In genomic region chr9:43784841-43785240, GRCm38 (mm10) we compare ENCODE assay signal across 19 mouse cellular contexts. TPM values are rescaled to one million over a fixed set of nuclear protein-coding genes. Genes with fewer than 3 reads are reported as not detected.
A peak's percentile ranks its signal among the peaks of the same experiment; 100 is the strongest.
DNase-seq lines count a peak whose midpoint lies in the region; ATAC-seq lines count a peak whose summit lies in the region.
"Had no signal": no experiment of that assay in that cellular context is flagged by ENCODE, and none has a peak within 500 bp of the region (broad histone marks: within the 10 kb centered on the region; RNA-seq: fewer than 3 reads in every experiment).

No protein-coding gene starts in this region.

- H3K4me3 ChIP-seq in midbrain, embryonic 10.5 days = no peak overlapping the region
- no peak overlapping the region for H3K4me3 ChIP-seq in midbrain, embryonic 14.5 days (replicated peaks; ENCODE audit: low read depth, low read length)
- no peak overlapping the region for H3K4me3 ChIP-seq in embryonic facial prominence, embryonic 12.5 days
- H3K4me3 ChIP-seq in limb, embryonic 10.5 days = no peak overlapping the region
- H3K4me3 ChIP-seq: heart, embryonic 12.5 days; limb, embryonic 13.5 days; midbrain, embryonic 12.5 days had no signal

- no peak overlapping the region for H3K4me2 ChIP-seq in midbrain, embryonic 14.5 days (ENCODE audit: low read length)
- H3K4me2 ChIP-seq in embryonic facial prominence, embryonic 12.5 days (replicated peaks) = no peak overlapping the region
- H3K4me2 ChIP-seq: heart, embryonic 12.5 days; limb, embryonic 13.5 days; midbrain, embryonic 12.5 days had no signal

- no peaks in the 10 kb centered on the region for H3K27me3 ChIP-seq in midbrain, embryonic 10.5 days (ENCODE audit: low read depth, poor library complexity, severe bottlenecking)
- H3K27me3 ChIP-seq in midbrain, embryonic 14.5 days (ENCODE audit: control insufficient read depth, insufficient read depth, low read length) = no peaks in the 10 kb centered on the region
- no peaks in the 10 kb centered on the region for H3K27me3 ChIP-seq in embryonic facial prominence, embryonic 12.5 days
- H3K27me3 ChIP-seq in limb, embryonic 10.5 days (ENCODE audit: low read depth, poor library complexity, severe bottlenecking) = no peaks in the 10 kb centered on the region
- H3K27me3 ChIP-seq: limb, embryonic 13.5 days; midbrain, embryonic 12.5 days; Patski had no signal

- H3K9ac ChIP-seq in midbrain, embryonic 14.5 days (replicated peaks; ENCODE audit: low read length) = no peak overlapping the region
- H3K9ac ChIP-seq in embryonic facial prominence, embryonic 12.5 days = no peak overlapping the region
- H3K9ac ChIP-seq: heart, embryonic 12.5 days; limb, embryonic 13.5 days; liver, postnatal 0 days; midbrain, embryonic 12.5 days had no signal

- ATAC-seq in midbrain, embryonic 14.5 days (ENCODE audit: low FRiP score, low TSS enrichment) = no peak
- no peak for ATAC-seq in embryonic facial prominence, embryonic 12.5 days (ENCODE audit: insufficient number of reproducible peaks, insufficient read depth, low FRiP score, low TSS enrichment)
- ATAC-seq: liver, postnatal 0 days; Patski had no signal

- peak overlapping the region; percentile 55; the same call in 1 of the 2 replicates for H3K27ac ChIP-seq in midbrain, embryonic 10.5 days (replicated peaks)
- no peak overlapping the region for H3K27ac ChIP-seq in midbrain, embryonic 14.5 days (replicated peaks; ENCODE audit: low read depth, low read length)
- H3K27ac ChIP-seq in embryonic facial prominence, embryonic 12.5 days = 0 out of 2 replicates have a peak overlapping the region, but pooled peaks have one; percentile 30
- H3K27ac ChIP-seq in limb, embryonic 10.5 days = peak overlapping the region; percentile 50; the same call in 1 of the 2 replicates
- H3K27ac ChIP-seq: limb, embryonic 13.5 days; midbrain, embryonic 12.5 days had no signal

- peaks cover 67% of the 10 kb centered on the region for H3K4me1 ChIP-seq in midbrain, embryonic 10.5 days
- peaks cover 12% of the 10 kb centered on the region for H3K4me1 ChIP-seq in midbrain, embryonic 14.5 days (ENCODE audit: control insufficient read depth, insufficient read depth, low read length)
- peaks cover 50% of the 10 kb centered on the region for H3K4me1 ChIP-seq in embryonic facial prominence, embryonic 12.5 days
- H3K4me1 ChIP-seq in limb, embryonic 10.5 days = peaks cover 55% of the 10 kb centered on the region

- H3K9me3 ChIP-seq in midbrain, embryonic 10.5 days (replicated peaks) = no peaks in the 10 kb centered on the region
- no peaks in the 10 kb centered on the region for H3K9me3 ChIP-seq in midbrain, embryonic 14.5 days (ENCODE audit: control insufficient read depth, low read length)
- H3K9me3 ChIP-seq in embryonic facial prominence, embryonic 12.5 days = no peaks in the 10 kb centered on the region
- H3K9me3 ChIP-seq in limb, embryonic 10.5 days (replicated peaks) = no peaks in the 10 kb centered on the region
- H3K9me3 ChIP-seq: heart, embryonic 12.5 days; limb, embryonic 13.5 days; midbrain, embryonic 12.5 days had no signal

- DNase-seq in midbrain, embryonic 10.5 days (ENCODE audit: low spot score) = no peak
- DNase-seq in midbrain, embryonic 14.5 days = no peak
- DNase-seq in limb, embryonic 10.5 days (ENCODE audit: low spot score) = no peak
- no peak for DNase-seq in left cerebral cortex, adult 11 months (ENCODE audit: low spot score)
- DNase-seq in cerebellum, adult 18-20 months = no peak
- DNase-seq in adrenal gland, postnatal 10 days = no peak
- DNase-seq: adrenal gland, adult 2 months; cerebellum, adult 8-10 months; gastrocnemius, postnatal 36 days; kidney, adult 8-10 months; layer of hippocampus, postnatal 36 days; liver, postnatal 0 days; lung, postnatal 4 days; thymus, postnatal 4 days had no signal

- no peaks in the 10 kb centered on the region for H3K36me3 ChIP-seq in midbrain, embryonic 10.5 days
- H3K36me3 ChIP-seq in midbrain, embryonic 14.5 days (ENCODE audit: control insufficient read depth, insufficient read depth, low read length) = no peaks in the 10 kb centered on the region
- H3K36me3 ChIP-seq in embryonic facial prominence, embryonic 12.5 days = no peaks in the 10 kb centered on the region
- H3K36me3 ChIP-seq in limb, embryonic 10.5 days = no peaks in the 10 kb centered on the region
- H3K36me3 ChIP-seq: heart, embryonic 12.5 days; limb, embryonic 13.5 days; midbrain, embryonic 12.5 days had no signal

- WGBS in midbrain, embryonic 10.5 days = 67% methylated on average over 13 of the region's 13 CpGs
- 64% methylated on average over 13 of the region's 13 CpGs for WGBS in midbrain, embryonic 14.5 days
- 57% methylated on average over 11 of the region's 13 CpGs for WGBS in embryonic facial prominence, embryonic 12.5 days
- WGBS in limb, embryonic 10.5 days = 70% methylated on average over 13 of the region's 13 CpGs

RNA-seq across cellular contexts. Expression of gene Nectin1, which starts 41.1 kb away (rescaled TPM):
- 6.9 and 7.3 TPM in 2 replicates for polyA plus RNA-seq in midbrain, embryonic 10.5 days (2016; fragmentation: Nextera tagmentation; extraction: Ambion mirVana)
- polyA plus RNA-seq in midbrain, embryonic 14.5 days (2014; fragmentation: Nextera tagmentation; extraction: Ambion mirVana) = 16.7 and 21.0 TPM in 2 replicates
- 8.3 and 9.0 TPM in 2 replicates for polyA plus RNA-seq in embryonic facial prominence, embryonic 12.5 days (2016; fragmentation: Nextera tagmentation; extraction: Ambion mirVana)
- 3.8 and 4.2 TPM in 2 replicates for polyA plus RNA-seq in limb, embryonic 10.5 days (2016; fragmentation: Nextera tagmentation; extraction: Ambion mirVana)
- total RNA-seq in adrenal gland, postnatal 10 days (2021) = 10 to 100 TPM; 18.2 to 21.7 TPM
